Mouse (Mus musculus) erythroblast, adult 5-6 weeks (primary cell): ENCODE data around the gene Trpm3. TPM values are rescaled to one million over a fixed set of nuclear protein-coding genes. Genes with fewer than 3 reads are reported as not detected.

ENCODE experiments used
- ATAC-seq: replicated peaks from 2 replicates; pipeline ENCODE4 v1.8.0; 2016; ENCODE audit warnings: moderate number of reproducible peaks, mild to moderate bottlenecking, moderate TSS enrichment, inconsistent platforms; ENCODE audit not compliant: poor library complexity, low FRiP score, severe bottlenecking
- total RNA-seq, 2 experiments: library from RNA; stranded (forward) in 1 of 2; stranded (reverse) in 1 of 2; fragments of 150-400 nt in 1 of 2; fragments of 200-764, 138-1000 nt in 1 of 2; gene quantifications; 2 replicates each; pipeline versions ENCODE4 v1.2.3 to v1.2.4; 2015 to 2017; ENCODE audit warnings: low replicate concordance in 2 of 2

Trpm3 gene
- total RNA-seq (2015; ENCODE audit: low replicate concordance) = 0.21 TPM in 1 of 2 replicates, not detected in the other
- total RNA-seq (2017; ENCODE audit: low replicate concordance) = 0.26 and 1.4 TPM in 2 replicates

GRCm38 (mm10) chr19:22138590-22139421, at the start of gene Trpm3:
Gene Trpm3, plus strand, starts transcription at chr19:22139046.
- ATAC-seq = no peak

GRCm38 (mm10) chr19:22100582-22100981, 38.3 kb upstream of the Trpm3 start:
- ATAC-seq = no peak

GRCm38 (mm10) chr19:22103865-22104264, 35.0 kb upstream of the Trpm3 start:
- ATAC-seq = no peak

- no peak for ATAC-seq
Observed at GRCm38 (mm10) chr19:22104848-22105484, 33.9 kb upstream of the Trpm3 start.

GRCm38 (mm10) chr19:22105648-22106047, 33.2 kb upstream of the Trpm3 start:
- no peak for ATAC-seq

- ATAC-seq = no peak
Observed at GRCm38 (mm10) chr19:22108893-22109463, 29.9 kb upstream of the Trpm3 start.

GRCm38 (mm10) chr19:22120976-22121375, 17.9 kb upstream of the Trpm3 start:
- no peak for ATAC-seq

GRCm38 (mm10) chr19:22121631-22122030, 17.2 kb upstream of the Trpm3 start:
- ATAC-seq = no peak

GRCm38 (mm10) chr19:22132626-22133025, 6.2 kb upstream of the Trpm3 start:
- no peak for ATAC-seq

- no peak for ATAC-seq
Observed at GRCm38 (mm10) chr19:22178549-22178948, 39.7 kb downstream of the Trpm3 start.

- no peak for ATAC-seq
Observed at GRCm38 (mm10) chr19:22179017-22179416, 40.2 kb downstream of the Trpm3 start.

GRCm38 (mm10) chr19:22180136-22180535, 41.3 kb downstream of the Trpm3 start:
- ATAC-seq = no peak

- ATAC-seq = no peak
Observed at GRCm38 (mm10) chr19:22189716-22190115, 50.9 kb downstream of the Trpm3 start.

GRCm38 (mm10) chr19:22222520-22222919, 83.7 kb downstream of the Trpm3 start:
- ATAC-seq = no peak

GRCm38 (mm10) chr19:22234187-22234586, 95.3 kb downstream of the Trpm3 start:
- ATAC-seq = no peak

GRCm38 (mm10) chr19:22249076-22249475, 110.2 kb downstream of the Trpm3 start:
- no peak for ATAC-seq

GRCm38 (mm10) chr19:22272916-22273315, 134.1 kb downstream of the Trpm3 start:
- ATAC-seq = no peak

GRCm38 (mm10) chr19:22284651-22285050, 145.8 kb downstream of the Trpm3 start:
- ATAC-seq = no peak

GRCm38 (mm10) chr19:22292671-22293070, 153.8 kb downstream of the Trpm3 start:
- no peak for ATAC-seq

GRCm38 (mm10) chr19:22300906-22301305, 162.1 kb downstream of the Trpm3 start:
- ATAC-seq = no peak
